Mouse (Mus musculus) kidney, adult 2 months (tissue): ENCODE measurements around the gene Fbrsl1.

ENCODE experiments used
- CTCF ChIP-seq: fragments of 200-500 bp; conservative IDR thresholded peaks from 2 replicates; pipeline ENCODE4 v1.5.1; 2011; ENCODE audit warnings: low read depth, mild to moderate bottlenecking, control low read depth, low read length, moderate library complexity, mixed read lengths; ENCODE audit not compliant: insufficient read depth, insufficient read length
- POLR2A ChIP-seq: fragments of 200-500 bp; IDR thresholded peaks from one replicate; pipeline ENCODE4 v1.6.1; 2011; ENCODE audit warnings: low read depth, low read length, control low read depth

DNA sequence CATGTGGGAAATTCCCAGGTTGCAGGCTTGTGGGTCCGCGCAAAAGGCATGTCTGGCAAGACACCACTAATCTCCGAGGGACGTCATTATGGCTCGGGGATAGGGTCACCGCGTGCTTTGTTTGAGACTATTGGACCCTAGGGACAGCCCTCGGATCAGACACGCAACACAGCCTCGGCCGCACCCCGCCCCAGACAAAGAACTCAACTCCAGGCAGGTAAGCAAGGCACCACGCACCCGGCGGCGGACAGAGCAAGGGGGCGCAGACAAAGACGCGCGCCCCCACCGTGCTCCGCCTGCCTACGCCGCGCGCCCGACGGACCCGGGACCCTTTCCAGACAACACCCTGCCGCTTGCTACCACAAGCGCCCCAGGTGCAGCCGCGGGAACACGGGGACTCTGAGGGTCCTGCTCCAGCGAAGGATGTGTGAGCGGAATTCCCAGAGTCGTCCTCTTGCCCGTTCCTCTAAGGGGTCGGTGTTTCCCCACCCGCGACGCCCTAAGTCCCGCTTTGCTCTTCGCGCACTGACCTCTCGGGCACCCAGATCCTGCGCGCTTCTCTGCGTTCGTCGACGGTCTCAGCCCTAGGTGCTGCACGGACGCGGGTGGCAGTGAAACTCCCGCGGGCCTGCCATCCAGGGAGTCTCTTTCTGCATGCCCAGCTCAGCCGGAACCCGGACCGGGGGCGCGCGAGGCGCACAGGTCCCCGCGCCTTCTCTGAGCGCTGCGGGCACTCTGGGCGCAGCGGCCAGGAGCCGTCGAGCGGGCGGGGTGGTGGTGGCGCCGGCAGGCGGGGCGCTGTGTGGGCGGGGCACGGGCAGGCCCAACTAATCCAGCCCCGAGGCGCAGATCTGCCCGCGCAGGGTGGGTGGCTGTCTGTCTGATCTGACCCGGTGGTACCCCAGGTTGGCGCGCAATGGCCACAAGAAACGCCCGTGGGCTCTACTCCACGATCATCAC is 61.7 kb downstream of the Fbrsl1 start:
- no peak for TF ChIP-seq CTCF
- TF ChIP-seq POLR2A, result no peak
